Mouse (Mus musculus): ENCODE measurements around the gene Doc2b. TPM values are rescaled to one million over a fixed set of nuclear protein-coding genes. Genes with fewer than 3 reads are reported as not detected.

The Doc2b gene
- total and polyA plus RNA-seq, 3 experiments: not detected

- no peaks in the 10 kb centered on the region for H3K9me3 ChIP-seq (replicated peaks; ENCODE audit: low read length)
- no peaks in the 10 kb centered on the region for H3K4me1 ChIP-seq (ENCODE audit: control insufficient read depth in 1 of 2, insufficient read depth in 2 of 2)
- no peak overlapping the region for H3K4me3 ChIP-seq (replicated peaks in 1 of 3; ENCODE audit: low read depth in 2 of 3, low read length in 2 of 3, poor library complexity in 1 of 3)
- H3K27ac ChIP-seq (ENCODE audit: insufficient read depth, low read depth): no peak overlapping the region
- H3K27me3 ChIP-seq (replicated peaks): peaks cover 8% of the 10 kb centered on the region
- dilution Hi-C loops (cut with MboI; ENCODE audit: extremely low pct_ligation_motif_present, extremely low pct_unique_long_range_greater_than_20kb, low sequenced_read_pairs): no loop called here
- in situ Hi-C loops (cut with MboI; ENCODE audit: low pct_ligation_motif_present, low pct_unique_long_range_greater_than_20kb, low sequenced_read_pairs): loop anchor here (5.0 to 10.0 kb wide), 3 partner anchors 120 to 623 kb away; partner anchors contain the start of gene Timm22
- H3K9ac ChIP-seq (ENCODE audit: insufficient read depth, low read depth): no peak overlapping the region
- DNase-seq (ENCODE audit: extremely low read depth): peak; percentile 67
- H3K36me3 ChIP-seq (replicated peaks in 1 of 2; ENCODE audit: control insufficient read depth in 1 of 2, insufficient read depth in 1 of 2, low read length in 1 of 2): no peaks in the 10 kb centered on the region
- no peaks in the 10 kb centered on the region for H3K79me2 ChIP-seq (replicated peaks; ENCODE audit: control insufficient read depth, extremely low read depth, insufficient read depth, poor library complexity, severe bottlenecking)
- no peak overlapping the region for H3K4me2 ChIP-seq (ENCODE audit: insufficient read depth, low read depth, poor library complexity, severe bottlenecking)
- TF ChIP-seq MEF2A (IDR thresholded peaks at IDR 0.05; ENCODE audit: borderline replicate concordance, low read depth, low read length): no peak
- peak; percentile 94 for TF ChIP-seq SMC3 (IDR thresholded peaks at IDR 0.05; ENCODE audit: low read depth, low read length)
- peak; percentile 98 for TF ChIP-seq RAD21 (IDR thresholded peaks at IDR 0.05; ENCODE audit: low read depth, low read length)
- no peak for TF ChIP-seq USF2 (conservative IDR thresholded peaks at IDR 0.05; ENCODE audit: low read depth, low read length)
- TF ChIP-seq IRF4 (IDR thresholded peaks at IDR 0.05; ENCODE audit: low read depth, low read length): peak; percentile 31; the same call in 1 of the 2 replicates
- TF ChIP-seq ELF1 (IDR thresholded peaks at IDR 0.05; ENCODE audit: low read depth, low read length): peak; percentile 32; the same call in 1 of the 2 replicates
- TF ChIP-seq TCF12 (IDR thresholded peaks at IDR 0.05; ENCODE audit: low read depth, low read length): 0 out of 2 replicates have a peak, but pooled peaks have one; percentile 10
- TF ChIP-seq ZC3H11A (IDR thresholded peaks at IDR 0.05; ENCODE audit: low read depth, low read length): peak; percentile 77
- TF ChIP-seq CTCF (conservative IDR thresholded peaks at IDR 0.05 in 1 of 2, IDR thresholded peaks at IDR 0.05 in 1 of 2; ENCODE audit: low read depth in 2 of 2, low read length in 2 of 2): peak; percentile 61 to 96
Measured at GRCm38 (mm10) chr11:75781919-75782318, 13.9 kb downstream of the Doc2b start.

- dilution Hi-C loops (cut with MboI; ENCODE audit: extremely low pct_ligation_motif_present, extremely low pct_unique_long_range_greater_than_20kb, low sequenced_read_pairs) (no loop called here), in situ Hi-C loops (cut with MboI; ENCODE audit: low pct_ligation_motif_present, low pct_unique_long_range_greater_than_20kb, low sequenced_read_pairs) (no loop called here)
- Histone ChIP-seq H3K4me3 (replicated peaks in 1 of 3; ENCODE audit: low read depth in 2 of 3, low read length in 2 of 3, poor library complexity in 1 of 3) (no peak overlapping the region), H3K4me1 (ENCODE audit: control insufficient read depth in 1 of 2, insufficient read depth in 2 of 2) (no peaks in the 10 kb centered on the region), H3K9ac (ENCODE audit: insufficient read depth, low read depth) (no peak overlapping the region), H3K4me2 (ENCODE audit: insufficient read depth, low read depth, poor library complexity, severe bottlenecking) (no peak overlapping the region), H3K27ac (ENCODE audit: insufficient read depth, low read depth) (no peak overlapping the region), H3K79me2 (replicated peaks; ENCODE audit: control insufficient read depth, extremely low read depth, insufficient read depth, poor library complexity, severe bottlenecking) (no peaks in the 10 kb centered on the region), H3K36me3 (replicated peaks in 1 of 2; ENCODE audit: control insufficient read depth in 1 of 2, insufficient read depth in 1 of 2, low read length in 1 of 2) (no peaks in the 10 kb centered on the region), H3K27me3 (replicated peaks) (peaks cover 24% of the 10 kb centered on the region), H3K9me3 (replicated peaks; ENCODE audit: low read length) (peaks cover 2% of the 10 kb centered on the region)
- no peak for DNase-seq (ENCODE audit: extremely low read depth)
- TF ChIP-seq CTCF (conservative IDR thresholded peaks at IDR 0.05 in 1 of 2, IDR thresholded peaks at IDR 0.05 in 1 of 2; ENCODE audit: low read depth in 2 of 2, low read length in 2 of 2) (peak in 1 of 2 experiments; percentile 65; a peak in 2 of 4 replicates), SMC3 (IDR thresholded peaks at IDR 0.05; ENCODE audit: low read depth, low read length) (peak; percentile 52), RAD21 (IDR thresholded peaks at IDR 0.05; ENCODE audit: low read depth, low read length) (peak; percentile 65), KAT2A (IDR thresholded peaks at IDR 0.05; ENCODE audit: insufficient replicate concordance, low read length) (no peak), TCF12 (IDR thresholded peaks at IDR 0.05; ENCODE audit: low read depth, low read length) (no peak)
Measured at GRCm38 (mm10) chr11:75775919-75776318, 19.9 kb downstream of the Doc2b start.

- H3K79me2 ChIP-seq (replicated peaks; ENCODE audit: control insufficient read depth, extremely low read depth, insufficient read depth, poor library complexity, severe bottlenecking): no peaks in the 10 kb centered on the region
- dilution Hi-C loops (cut with MboI; ENCODE audit: extremely low pct_ligation_motif_present, extremely low pct_unique_long_range_greater_than_20kb, low sequenced_read_pairs) (no loop called here), in situ Hi-C loops (cut with MboI; ENCODE audit: low pct_ligation_motif_present, low pct_unique_long_range_greater_than_20kb, low sequenced_read_pairs) (no loop called here)
- DNase-seq (ENCODE audit: extremely low read depth): no peak
- H3K4me2 ChIP-seq (ENCODE audit: insufficient read depth, low read depth, poor library complexity, severe bottlenecking): no peak overlapping the region
- H3K4me3 ChIP-seq (replicated peaks in 1 of 3; ENCODE audit: low read depth in 2 of 3, low read length in 2 of 3, poor library complexity in 1 of 3): no peak overlapping the region
- H3K9me3 ChIP-seq (replicated peaks; ENCODE audit: low read length): peaks cover 2% of the 10 kb centered on the region
- peaks cover 2 to 19% of the 10 kb centered on the region in 2 experiments; a peak in 3 of 4 replicates for H3K4me1 ChIP-seq (ENCODE audit: control insufficient read depth in 1 of 2, insufficient read depth in 2 of 2)
- TF ChIP-seq MEF2A (IDR thresholded peaks at IDR 0.05; ENCODE audit: borderline replicate concordance, low read depth, low read length) (no peak), MXI1 (IDR thresholded peaks at IDR 0.05; ENCODE audit: low read depth, low read length) (no peak), MAX (IDR thresholded peaks at IDR 0.05; ENCODE audit: low read length) (no peak), KAT2A (IDR thresholded peaks at IDR 0.05; ENCODE audit: insufficient replicate concordance, low read length) (no peak), NELFE (IDR thresholded peaks at IDR 0.05; ENCODE audit: low read depth, low read length) (no peak), ZC3H11A (IDR thresholded peaks at IDR 0.05; ENCODE audit: low read depth, low read length) (no peak), ELF1 (IDR thresholded peaks at IDR 0.05; ENCODE audit: low read depth, low read length) (no peak)
- no peak overlapping the region for H3K9ac ChIP-seq (ENCODE audit: insufficient read depth, low read depth)
- H3K27ac ChIP-seq (ENCODE audit: insufficient read depth, low read depth): no peak overlapping the region
- H3K36me3 ChIP-seq (replicated peaks in 1 of 2; ENCODE audit: control insufficient read depth in 1 of 2, insufficient read depth in 1 of 2, low read length in 1 of 2): peaks cover 0 to 8% of the 10 kb centered on the region in 2 experiments
- H3K27me3 ChIP-seq (replicated peaks): peaks cover 26% of the 10 kb centered on the region
Measured at GRCm38 (mm10) chr11:75772562-75772961, 23.3 kb downstream of the Doc2b start.
